Mouse (Mus musculus) gastrocnemius, postnatal 25 days (tissue): ENCODE results near the gene Iffo2. TPM values are rescaled to one million over a fixed set of nuclear protein-coding genes. Genes with fewer than 3 reads are reported as not detected.

ENCODE experiments used
- DNase-seq: peaks from one replicate; pipeline ENCODE4 v3.0.0; 2022
- total RNA-seq, 2 experiments: library from RNA; stranded (reverse); gene quantifications; 1 replicate in 1 of 2; 2 replicates in 1 of 2; pipeline ENCODE4 v1.2.3; 2021

Gene Iffo2
- total RNA-seq, 2 experiments from 2014 or later, result 2.2 to 2.7 TPM

GRCm38 (mm10) chr4:139532081-139532480 lies 1.7 kb downstream of the Iffo2 start:
- DNase-seq, result no peak

GRCm38 (mm10) chr4:139535127-139535695 lies 4.9 kb downstream of the Iffo2 start:
- DNase-seq, result no peak

- no peak for DNase-seq
These were observed 5.4 kb downstream of the Iffo2 start for GRCm38 (mm10) chr4:139535719-139536118.

DNA sequence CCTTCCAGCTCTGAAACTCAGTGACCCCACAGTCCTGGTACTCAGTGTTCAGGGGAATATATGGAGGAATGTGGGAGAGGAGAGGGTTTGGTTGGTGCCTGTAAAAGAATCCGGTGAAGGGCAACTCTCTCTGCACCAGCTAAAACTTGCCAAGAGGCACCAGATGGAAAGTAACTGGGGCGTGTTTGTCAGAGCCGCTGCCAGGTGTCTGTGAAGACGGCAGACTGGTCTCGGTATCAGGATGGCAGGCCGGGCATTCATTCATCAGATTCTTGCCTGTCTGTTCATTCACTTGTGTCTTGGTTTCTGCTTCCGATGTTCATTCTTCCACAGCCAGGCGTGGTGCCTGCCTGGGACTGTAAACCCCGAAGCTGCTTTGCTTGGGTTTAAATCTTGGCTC lies 6.4 kb downstream of the Iffo2 start:
- no peak for DNase-seq

- DNase-seq, result no peak
These were observed 10.4 kb downstream of the Iffo2 start for GRCm38 (mm10) chr4:139540784-139541183.

GRCm38 (mm10) chr4:139545791-139546190 lies 15.4 kb downstream of the Iffo2 start:
- DNase-seq, result no peak

DNA sequence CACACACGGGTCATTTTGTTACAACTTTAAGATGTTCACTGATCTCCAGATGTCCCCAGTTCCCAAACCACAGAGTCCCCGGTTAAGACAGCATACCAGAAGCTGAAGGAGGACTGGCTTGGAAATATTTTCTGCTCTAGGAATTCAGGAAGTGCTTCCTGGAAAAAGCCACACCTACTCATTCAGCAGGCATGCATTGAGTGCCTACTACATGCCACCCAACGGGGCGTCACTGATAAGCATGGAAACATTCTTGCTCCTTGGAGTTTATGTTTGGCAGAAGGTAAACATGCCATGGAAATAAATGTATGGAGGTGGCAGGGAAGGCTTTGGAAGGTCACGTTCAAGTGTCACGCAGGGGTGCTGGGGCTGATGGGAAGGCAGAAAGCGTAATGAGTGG lies 19.1 kb downstream of the Iffo2 start:
- DNase-seq, result no peak

- no peak for DNase-seq
These were observed 24.9 kb downstream of the Iffo2 start for GRCm38 (mm10) chr4:139555235-139555634.

- no peak for DNase-seq
These were observed 25.6 kb downstream of the Iffo2 start for GRCm38 (mm10) chr4:139555951-139556350.

DNA sequence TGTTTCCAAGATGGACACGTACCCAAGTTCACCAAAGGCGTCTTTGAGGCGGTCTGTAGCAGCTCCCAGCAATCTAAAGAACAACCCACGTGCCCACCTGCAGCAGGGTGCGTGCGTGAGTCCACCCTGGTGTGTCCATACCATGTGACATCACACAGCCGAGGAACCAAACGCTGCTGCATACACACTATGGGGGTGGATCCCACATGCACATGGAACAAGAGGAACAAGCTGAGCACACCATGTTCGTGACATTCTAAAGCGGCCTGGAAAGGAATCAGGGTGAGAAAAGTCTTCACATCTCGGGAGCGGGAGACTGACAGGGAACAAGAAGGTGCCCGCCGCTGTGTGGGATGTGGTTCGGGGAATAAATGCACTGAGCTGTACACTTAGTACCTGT lies 38.0 kb downstream of the Iffo2 start:
- no peak for DNase-seq

GRCm38 (mm10) chr4:139570756-139571155 lies 40.4 kb downstream of the Iffo2 start:
- DNase-seq, result no peak

DNA sequence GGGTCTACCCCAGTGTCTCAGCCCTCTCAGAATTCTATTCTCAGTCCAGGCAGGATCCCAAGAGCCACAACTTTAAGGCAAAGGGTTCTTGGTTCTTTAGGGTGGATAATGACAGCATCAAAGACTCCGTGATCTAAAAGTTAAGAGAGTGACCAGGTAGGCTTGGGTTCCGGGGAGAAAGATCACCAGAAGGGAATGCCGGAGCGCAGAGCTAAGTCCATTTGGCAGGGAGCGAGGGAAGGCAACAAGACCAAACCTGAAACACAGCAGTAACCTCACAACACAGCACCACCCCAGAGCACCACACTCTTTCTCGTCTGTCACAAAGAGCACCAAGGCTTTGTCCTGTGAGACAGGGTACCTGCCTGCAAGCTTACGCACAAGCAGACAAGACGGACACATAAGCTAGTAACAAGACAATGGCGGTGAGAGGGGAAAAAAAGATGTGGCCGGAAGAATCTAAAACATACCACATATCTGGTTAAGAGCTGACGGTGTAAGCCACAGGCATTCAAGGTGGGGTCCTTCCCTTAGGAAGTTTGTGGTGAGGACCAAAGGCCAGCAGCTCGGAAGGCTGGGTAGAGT lies 42.7 kb downstream of the Iffo2 start:
- no peak for DNase-seq

- peak; percentile 100 for DNase-seq
These were observed 43.9 kb downstream of the Iffo2 start for GRCm38 (mm10) chr4:139574156-139574798.

GRCm38 (mm10) chr4:139574799-139575672 lies 44.7 kb downstream of the Iffo2 start:
- DNase-seq, result no peak

DNA sequence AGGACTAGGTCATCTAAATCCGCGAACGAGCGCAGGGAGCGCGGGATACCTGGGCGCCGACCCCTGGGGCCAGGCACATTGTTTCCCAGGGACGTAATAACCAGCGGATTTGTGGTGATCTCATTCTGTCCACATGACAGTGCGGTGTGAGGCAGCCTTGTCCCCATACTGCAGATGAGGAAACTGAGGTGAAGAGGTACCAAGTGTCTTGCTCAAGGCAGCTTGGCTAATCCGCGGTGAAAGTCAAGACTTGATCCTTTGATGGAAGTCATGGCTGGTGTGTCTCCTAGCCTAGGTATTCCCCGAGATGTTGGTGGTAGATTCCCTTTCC lies 45.3 kb downstream of the Iffo2 start:
- no peak for DNase-seq

DNA sequence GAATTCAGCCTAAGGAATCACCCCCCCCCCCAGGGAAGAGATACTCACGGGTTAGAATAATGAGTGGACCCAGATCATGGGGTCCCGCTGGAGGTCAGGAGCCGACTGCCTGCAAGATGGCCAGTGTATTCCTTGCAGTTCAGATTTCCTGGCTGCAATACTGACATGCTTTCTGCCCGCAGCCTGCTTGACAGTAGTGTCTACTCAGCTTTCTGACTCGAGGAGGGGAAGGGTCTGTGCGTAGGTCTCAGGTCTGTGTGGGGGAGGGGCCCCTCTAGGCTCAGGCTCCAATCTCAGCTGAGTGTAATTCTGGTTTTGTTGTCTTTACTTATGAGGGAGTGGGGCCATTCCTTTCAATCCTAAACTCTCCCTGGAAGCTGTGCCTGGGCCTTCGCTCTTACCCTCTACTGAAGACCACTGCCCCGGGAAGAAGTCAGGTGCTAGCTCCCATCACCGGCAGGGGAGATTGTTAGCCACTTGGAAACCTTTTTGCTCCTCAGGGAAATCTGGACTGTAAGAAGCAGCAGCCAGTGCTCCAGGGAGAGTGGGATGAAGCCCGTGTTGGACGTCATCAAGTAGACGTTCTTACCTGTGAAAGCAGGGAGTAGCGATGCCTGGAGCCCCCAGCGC lies 46.0 kb downstream of the Iffo2 start:
- DNase-seq, result no peak

DNA sequence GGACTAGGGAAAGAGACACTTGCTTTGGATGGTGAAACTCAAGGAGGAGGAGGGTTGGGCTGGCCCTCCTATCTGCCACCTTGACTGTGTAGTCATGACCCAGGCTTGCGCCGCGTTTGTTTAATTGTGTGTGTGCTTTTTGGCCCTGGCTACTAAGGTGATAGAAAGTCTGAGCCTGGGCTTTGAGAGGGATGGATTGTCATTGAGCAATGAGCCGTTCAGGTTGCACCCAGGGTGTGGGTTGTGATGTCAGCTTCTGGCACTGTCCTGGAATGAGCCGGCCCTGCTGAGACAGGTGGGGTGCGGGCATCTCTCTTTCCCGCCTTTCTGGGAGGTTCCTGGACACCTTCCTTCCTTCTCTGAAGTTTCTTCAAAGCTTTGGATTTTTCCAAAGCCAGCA lies 46.7 kb downstream of the Iffo2 start:
- no peak for DNase-seq

- DNase-seq, result no peak
These were observed 48.0 kb downstream of the Iffo2 start for GRCm38 (mm10) chr4:139578389-139578788.

DNA sequence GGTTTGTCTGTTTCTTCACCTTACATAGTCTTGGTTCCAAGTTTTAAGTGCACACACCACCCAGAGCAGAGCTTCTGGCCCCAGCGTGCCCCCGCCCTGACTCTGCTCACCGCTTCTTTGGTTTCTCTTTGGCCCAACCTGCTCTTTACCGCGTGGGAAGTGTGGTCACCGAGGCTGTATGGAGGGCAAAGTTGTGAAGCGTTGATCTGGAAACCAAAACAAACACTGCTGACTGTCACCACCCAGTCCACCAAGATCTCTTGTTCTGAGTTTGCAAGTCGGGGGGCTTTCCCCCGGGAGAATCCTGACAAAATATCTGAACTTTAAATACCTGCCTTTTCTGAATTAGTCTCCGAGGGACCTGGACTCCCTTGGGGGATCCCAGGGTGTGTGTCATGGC lies 48.7 kb downstream of the Iffo2 start:
- DNase-seq, result no peak

DNA sequence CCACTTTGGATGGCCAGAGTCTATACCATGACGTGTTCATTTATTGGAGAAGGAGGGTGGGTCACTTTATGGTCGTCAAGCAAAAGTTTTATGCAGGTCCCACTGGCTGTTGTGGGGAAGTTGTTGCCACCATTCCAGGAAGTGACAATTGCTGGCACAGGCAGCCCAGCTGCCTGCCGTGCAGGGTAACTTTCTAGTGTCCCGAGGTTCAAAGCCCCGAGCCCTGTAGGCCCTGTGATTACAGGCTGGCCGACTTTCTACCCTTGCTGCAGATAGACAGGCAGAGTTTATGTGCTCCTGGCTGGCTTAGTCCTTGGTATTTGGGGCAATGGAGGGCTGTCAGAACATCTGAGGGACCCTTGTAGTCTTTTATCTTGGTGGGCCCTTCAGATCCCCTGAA lies 49.1 kb downstream of the Iffo2 start:
- no peak for DNase-seq

DNA sequence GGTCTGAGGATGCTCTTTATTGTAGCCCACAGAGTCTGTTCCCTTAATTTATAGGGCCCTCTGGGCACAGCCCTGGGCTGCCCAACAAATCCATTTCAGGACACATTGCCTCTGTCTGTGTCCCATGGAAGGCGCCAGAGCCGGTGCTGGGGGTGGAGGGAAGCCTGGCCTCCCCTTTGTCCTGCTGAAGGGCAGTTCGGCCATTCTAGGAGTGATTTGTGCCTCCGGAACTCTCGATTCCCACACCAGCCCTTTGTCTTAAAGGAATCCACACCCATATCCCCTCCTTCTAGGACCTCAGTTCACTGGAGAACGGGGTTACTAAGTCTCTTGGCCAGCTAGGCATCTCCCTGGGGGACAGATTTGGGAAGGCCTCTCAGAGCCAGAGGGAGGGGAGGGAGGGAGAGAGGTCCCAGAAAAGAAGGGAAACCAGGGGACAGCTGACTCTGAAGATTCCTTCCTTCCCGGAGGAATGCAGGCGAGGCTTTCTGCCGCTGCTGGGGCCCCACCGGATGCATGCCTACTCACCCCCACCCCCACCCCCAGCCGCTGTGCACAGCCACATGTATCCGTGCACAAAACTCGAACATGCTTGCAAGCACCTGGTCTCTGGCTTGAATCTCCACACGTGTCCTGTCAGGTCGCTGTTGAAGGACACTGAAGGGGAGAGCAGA lies 50.5 kb downstream of the Iffo2 start:
- DNase-seq, result peak; percentile 66

GRCm38 (mm10) chr4:139581427-139582051 lies 51.2 kb downstream of the Iffo2 start:
- no peak for DNase-seq
